Mouse (Mus musculus): ENCODE measurements around the gene Gm9970.

Gene Gm9970

DNA sequence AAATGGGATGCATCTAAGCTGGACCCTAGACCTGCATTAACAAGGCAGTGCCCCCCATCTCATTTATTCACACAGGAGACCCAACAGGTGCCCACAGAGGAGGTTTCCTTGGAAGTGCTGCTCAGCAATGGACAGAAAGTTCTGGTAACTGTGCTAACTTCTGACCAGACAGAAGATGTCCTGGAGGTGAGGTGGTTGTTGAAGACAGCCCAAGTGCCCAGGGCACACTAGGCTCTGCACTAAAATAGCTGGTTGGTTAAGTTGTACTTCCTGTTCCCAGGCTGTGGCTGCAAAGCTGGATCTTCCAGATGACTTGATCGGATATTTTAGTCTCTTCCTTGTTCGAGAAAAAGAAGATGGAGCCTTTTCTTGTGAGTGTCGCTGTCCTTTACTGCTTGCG is 45.4 kb downstream of the Gm9970 start:
- DNase-seq (ENCODE audit: low spot score): no peak

DNA sequence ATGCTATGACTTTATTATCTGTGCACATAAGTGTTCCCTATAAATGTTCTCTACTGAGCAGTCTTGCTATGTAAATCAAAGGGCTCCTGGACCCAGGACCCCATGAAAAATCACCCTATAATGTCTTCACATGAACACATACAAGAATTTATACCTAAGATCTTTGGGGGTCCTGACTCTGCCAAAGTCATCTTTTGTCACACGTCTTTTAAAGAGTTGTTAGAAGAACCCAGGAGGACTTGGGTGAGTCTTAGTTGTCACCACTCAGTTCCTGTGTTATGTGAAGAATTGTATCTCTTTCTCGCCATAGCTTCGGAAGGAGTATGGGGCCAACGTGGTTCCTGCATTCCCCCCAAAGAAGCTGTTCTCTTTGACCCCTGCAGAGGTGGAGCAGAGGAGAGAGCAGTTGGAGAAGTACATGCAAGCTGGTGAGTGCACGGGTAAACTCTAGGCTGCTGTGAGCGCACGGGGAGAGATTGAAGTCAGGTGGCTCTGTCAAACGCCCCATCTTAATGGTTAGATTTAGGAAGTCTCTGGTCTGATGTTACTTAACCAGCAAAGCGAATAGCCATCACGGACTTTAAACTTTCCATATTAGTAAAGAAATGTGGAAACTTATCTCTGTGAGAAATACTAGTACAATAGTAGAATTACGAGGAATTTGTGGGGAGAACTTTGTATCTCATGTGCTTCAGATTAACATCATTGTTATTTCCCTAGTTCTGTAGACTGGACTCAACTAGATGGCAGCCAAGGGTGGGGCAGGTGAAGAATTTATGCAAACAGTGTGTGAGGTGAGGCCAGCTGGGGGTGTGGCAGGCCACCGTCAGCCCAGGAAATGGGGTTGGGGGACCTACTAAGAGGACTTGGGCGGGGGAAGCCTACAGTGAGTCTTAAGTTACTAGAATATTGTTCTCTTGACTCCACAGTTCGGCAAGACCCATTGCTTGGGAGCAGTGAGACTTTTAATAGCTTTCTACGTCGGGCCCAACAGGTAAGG is 46.2 kb downstream of the Gm9970 start:
- DNase-seq (ENCODE audit: low spot score): no peak

DNA sequence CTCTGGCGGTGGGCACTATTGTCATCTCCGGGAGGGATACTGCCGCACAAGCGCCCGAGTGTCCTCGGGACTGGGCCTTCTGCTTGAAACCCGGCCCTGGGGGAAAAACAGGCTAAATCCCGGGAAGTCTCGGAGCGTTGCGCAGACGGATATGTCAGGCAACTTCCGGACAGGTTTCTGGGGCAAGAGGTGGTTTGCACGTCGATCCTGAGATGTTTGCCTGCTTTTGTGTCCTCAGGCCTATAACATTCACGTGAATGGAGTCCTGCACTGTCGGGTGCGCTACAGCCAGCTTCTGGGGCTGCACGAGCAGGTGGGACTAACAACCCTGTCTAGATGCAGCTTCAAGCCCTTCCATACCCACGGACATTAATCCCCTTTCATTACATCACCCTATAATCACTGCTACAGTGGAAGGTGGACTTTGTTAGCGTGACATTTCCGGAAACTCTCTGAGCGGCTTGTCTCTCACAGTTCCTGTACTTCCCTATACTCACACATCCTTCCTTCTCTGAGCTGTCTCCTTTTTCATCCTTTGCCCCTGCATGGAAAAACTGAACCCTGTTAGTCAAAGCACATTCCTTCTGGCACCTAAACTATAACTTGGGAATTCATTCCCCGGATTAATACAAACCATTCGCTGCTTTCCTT is 47.3 kb downstream of the Gm9970 start:
- no peak for DNase-seq (ENCODE audit: low spot score)

GRCm38 (mm10) chr5:31192939-31193630 is 47.9 kb downstream of the Gm9970 start, which contains the start of the genes Snx17 and Eif2b4:
Gene Snx17 (plus strand): TSS chr5:31193227.
Gene Eif2b4 (minus strand): TSS chr5:31193430.
- peak; percentile 98 for DNase-seq (ENCODE audit: low spot score)

GRCm38 (mm10) chr5:31192045-31192938 is 48.7 kb downstream of the Gm9970 start:
- no peak for DNase-seq (ENCODE audit: low spot score)

Data from c-Kit-positive CD71-positive TER-119-positive erythroid progenitor cells, embryonic 14.5 days (primary cell).